Mouse (Mus musculus) G1E-ER4 (cell line): ENCODE measurements around the gene Fuz. TPM values are rescaled to one million over a fixed set of nuclear protein-coding genes. Genes with fewer than 3 reads are reported as not detected.

ENCODE experiments used
- GATA1 ChIP-seq: IDR thresholded peaks from one replicate; pipeline ENCODE4 v1.8.0; 2012; ENCODE audit warnings: low read length, inconsistent platforms
- polyA plus RNA-seq: library from polyadenylated mRNA; stranded (reverse); fragments of >175 nt; gene quantifications from 2 replicates; pipeline ENCODE4 v1.2.3, GENCODE M21; 2012

Fuz gene
- polyA plus RNA-seq, 1 experiment: 78.5 TPM

GRCm38 (mm10) chr7:44868465-44868864, 27.4 kb upstream of the Fuz start:
- no peak for TF ChIP-seq GATA1

GRCm38 (mm10) chr7:44868919-44869696, 26.8 kb upstream of the Fuz start:
- no peak for TF ChIP-seq GATA1

- no peak for TF ChIP-seq GATA1
Measured at GRCm38 (mm10) chr7:44869697-44870528, 26.0 kb upstream of the Fuz start, which contains the start of gene Ptov1. Ptov1 (minus strand) TSS chr7:44869788.

- TF ChIP-seq GATA1: no peak
Measured at GRCm38 (mm10) chr7:44870614-44871013, 25.3 kb upstream of the Fuz start.

- TF ChIP-seq GATA1: no peak
Measured at GRCm38 (mm10) chr7:44871181-44871580, 24.7 kb upstream of the Fuz start.

GRCm38 (mm10) chr7:44877833-44878232, 18.0 kb upstream of the Fuz start:
- no peak for TF ChIP-seq GATA1

- TF ChIP-seq GATA1: no peak
Measured at GRCm38 (mm10) chr7:44883036-44883435, 12.8 kb upstream of the Fuz start.

GRCm38 (mm10) chr7:44884637-44885036, 11.2 kb upstream of the Fuz start:
- no peak for TF ChIP-seq GATA1

- TF ChIP-seq GATA1: no peak
Measured at GRCm38 (mm10) chr7:44886964-44887363, 8.9 kb upstream of the Fuz start.

GRCm38 (mm10) chr7:44888256-44889105, 7.4 kb upstream of the Fuz start:
- no peak for TF ChIP-seq GATA1

- no peak for TF ChIP-seq GATA1
Measured at GRCm38 (mm10) chr7:44890180-44890579, 5.7 kb upstream of the Fuz start.

GRCm38 (mm10) chr7:44890737-44891136, 5.1 kb upstream of the Fuz start:
- TF ChIP-seq GATA1: no peak

GRCm38 (mm10) chr7:44891611-44892010, 4.3 kb upstream of the Fuz start:
- no peak for TF ChIP-seq GATA1

- TF ChIP-seq GATA1: no peak
Measured at GRCm38 (mm10) chr7:44892276-44892921, 3.5 kb upstream of the Fuz start, which contains the start of gene Med25. Med25 (minus strand) TSS chr7:44892712.

- TF ChIP-seq GATA1: no peak
Measured at GRCm38 (mm10) chr7:44893197-44893596, 2.7 kb upstream of the Fuz start.

GRCm38 (mm10) chr7:44894175-44894574, 1.7 kb upstream of the Fuz start:
- TF ChIP-seq GATA1: no peak
